Mouse (Mus musculus) brain, embryonic 14.5 days (tissue): ENCODE results near the gene Dxo.

Source experiments
- CTCF ChIP-seq: fragments of 200-500 bp; IDR thresholded peaks from 2 replicates; pipeline ENCODE4 v1.5.1; 2012; ENCODE audit warnings: inconsistent platforms, mild to moderate bottlenecking, moderate library complexity, borderline replicate concordance; ENCODE audit not compliant: insufficient read depth, insufficient read length; ENCODE audit errors: extremely low read depth
- POLR2A ChIP-seq: fragments of 200-500 bp; IDR thresholded peaks from 2 replicates; pipeline ENCODE4 v1.6.1; 2012; ENCODE audit warnings: mild to moderate bottlenecking, inconsistent platforms, borderline replicate concordance; ENCODE audit not compliant: poor library complexity, insufficient read depth, insufficient read length, severe bottlenecking; ENCODE audit errors: extremely low read depth

- peak; percentile 70 for TF ChIP-seq CTCF
- TF ChIP-seq POLR2A = no peak
Measured at GRCm38 (mm10) chr17:34855825-34856224, 19.0 kb downstream of the Dxo start.
